Mouse (Mus musculus) thymus, postnatal 4 days (tissue): Measurements from ENCODE around the gene Fbh1.

Source experiments
- DNase-seq: peaks from one replicate; pipeline ENCODE4 v3.0.0; 2021

The Fbh1 gene

GRCm38 (mm10) chr2:11777091-11778068 lies at the start of gene Fbh1, which contains the start of gene Ankrd16:
Gene Fbh1, minus strand, starts transcription at chr2:11777582.
Gene Ankrd16, plus strand, starts transcription at chr2:11777876.
- peak; percentile 100 for DNase-seq

GRCm38 (mm10) chr2:11801299-11801930 lies 24.0 kb upstream of the Fbh1 start:
- DNase-seq, result no peak

- no peak for DNase-seq
Observed at GRCm38 (mm10) chr2:11797930-11798364, 20.6 kb upstream of the Fbh1 start.

GRCm38 (mm10) chr2:11794668-11795067 lies 17.3 kb upstream of the Fbh1 start:
- no peak for DNase-seq

- DNase-seq, result no peak
Observed at GRCm38 (mm10) chr2:11784159-11784558, 6.8 kb upstream of the Fbh1 start.

- peak; percentile 92 for DNase-seq
Observed at GRCm38 (mm10) chr2:11778087-11778823, 873 bp upstream of the Fbh1 start.

- no peak for DNase-seq
Observed at GRCm38 (mm10) chr2:11776415-11776814, 967 bp downstream of the Fbh1 start.

- no peak for DNase-seq
Observed at GRCm38 (mm10) chr2:11775121-11775520, 2.3 kb downstream of the Fbh1 start.

- no peak for DNase-seq
Observed at GRCm38 (mm10) chr2:11774426-11774825, 3.0 kb downstream of the Fbh1 start.

- DNase-seq, result no peak
Observed at GRCm38 (mm10) chr2:11772401-11772800, 5.0 kb downstream of the Fbh1 start.

GRCm38 (mm10) chr2:11771701-11772100 lies 5.7 kb downstream of the Fbh1 start:
- DNase-seq, result no peak

GRCm38 (mm10) chr2:11767161-11767545 lies 10.2 kb downstream of the Fbh1 start:
- no peak for DNase-seq

GRCm38 (mm10) chr2:11766485-11767160 lies 10.8 kb downstream of the Fbh1 start:
- no peak for DNase-seq

GRCm38 (mm10) chr2:11765694-11766093 lies 11.7 kb downstream of the Fbh1 start:
- no peak for DNase-seq

- DNase-seq, result no peak
Observed at GRCm38 (mm10) chr2:11762541-11762940, 14.8 kb downstream of the Fbh1 start.

GRCm38 (mm10) chr2:11739516-11740051 lies 37.8 kb downstream of the Fbh1 start:
- no peak for DNase-seq

- DNase-seq, result no peak
Observed at GRCm38 (mm10) chr2:11738794-11739193, 38.6 kb downstream of the Fbh1 start.

- DNase-seq, result no peak
Observed at GRCm38 (mm10) chr2:11735853-11736252, 41.5 kb downstream of the Fbh1 start.

GRCm38 (mm10) chr2:11732978-11733377 lies 44.4 kb downstream of the Fbh1 start:
- DNase-seq, result no peak

GRCm38 (mm10) chr2:11729091-11729490 lies 48.3 kb downstream of the Fbh1 start:
- no peak for DNase-seq

GRCm38 (mm10) chr2:11727574-11727973 lies 49.8 kb downstream of the Fbh1 start:
- no peak for DNase-seq

- DNase-seq, result no peak
Observed at GRCm38 (mm10) chr2:11722564-11722963, 54.8 kb downstream of the Fbh1 start.
